Mouse (Mus musculus): Measurements from ENCODE around the gene Frat2. TPM values are rescaled to one million over a fixed set of nuclear protein-coding genes. Genes with fewer than 3 reads are reported as not detected.

Frat2 gene
- polyA plus RNA-seq, 1 experiment, result 10.0 TPM

- peaks cover 2% of the 10 kb centered on the region; the same call in 1 of the 2 replicates for H3K27me3 ChIP-seq (ENCODE audit: control insufficient read depth, insufficient read depth, low read length, poor library complexity, severe bottlenecking)
- H3K9me3 ChIP-seq (replicated peaks; ENCODE audit: control insufficient read depth, insufficient read depth, low read length, poor library complexity, severe bottlenecking), result no peaks in the 10 kb centered on the region
- no peak overlapping the region for H3K4me3 ChIP-seq (ENCODE audit: low read depth, low read length)
- no peaks in the 10 kb centered on the region for H3K4me1 ChIP-seq (ENCODE audit: control insufficient read depth, insufficient read depth, low read length)
- TF ChIP-seq EP300 (IDR thresholded peaks at IDR 0.05; ENCODE audit: insufficient read depth, low read depth, low read length), result no peak
- no peak for TF ChIP-seq CTCF (IDR thresholded peaks at IDR 0.05; ENCODE audit: low read depth, low read length)
- no peak for TF ChIP-seq POLR2A (IDR thresholded peaks at IDR 0.05; ENCODE audit: insufficient read depth, low read length)
- no peak overlapping the region for H3K27ac ChIP-seq (ENCODE audit: insufficient read depth, low read length)
- H3K36me3 ChIP-seq (ENCODE audit: control insufficient read depth, insufficient read depth, low read length, poor library complexity, severe bottlenecking), result no peaks in the 10 kb centered on the region
- no peak overlapping the region for H3K9ac ChIP-seq (ENCODE audit: low read depth, poor library complexity, severe bottlenecking)
Measured at GRCm38 (mm10) chr19:41842196-41842595, 5.7 kb downstream of the Frat2 start.

GRCm38 (mm10) chr19:41841105-41841750, 6.7 kb downstream of the Frat2 start:
- H3K27ac ChIP-seq (ENCODE audit: insufficient read depth, low read length), result no peak overlapping the region
- no peak for TF ChIP-seq EP300 (IDR thresholded peaks at IDR 0.05; ENCODE audit: insufficient read depth, low read depth, low read length)

GRCm38 (mm10) chr19:41839685-41840084, 8.2 kb downstream of the Frat2 start:
- Histone ChIP-seq H3K4me1 (ENCODE audit: control insufficient read depth, insufficient read depth, low read length) (no peaks in the 10 kb centered on the region), H3K36me3 (ENCODE audit: control insufficient read depth, insufficient read depth, low read length, poor library complexity, severe bottlenecking) (no peaks in the 10 kb centered on the region), H3K9ac (ENCODE audit: low read depth, poor library complexity, severe bottlenecking) (no peak overlapping the region), H3K27ac (ENCODE audit: insufficient read depth, low read length) (no peak overlapping the region), H3K4me3 (ENCODE audit: low read depth, low read length) (no peak overlapping the region), H3K27me3 (ENCODE audit: control insufficient read depth, insufficient read depth, low read length, poor library complexity, severe bottlenecking) (no peaks in the 10 kb centered on the region), H3K9me3 (replicated peaks; ENCODE audit: control insufficient read depth, insufficient read depth, low read length, poor library complexity, severe bottlenecking) (no peaks in the 10 kb centered on the region)
- TF ChIP-seq CTCF (IDR thresholded peaks at IDR 0.05; ENCODE audit: low read depth, low read length) (no peak), POLR2A (IDR thresholded peaks at IDR 0.05; ENCODE audit: insufficient read depth, low read length) (no peak), EP300 (IDR thresholded peaks at IDR 0.05; ENCODE audit: insufficient read depth, low read depth, low read length) (no peak)

More at GRCm38 (mm10) chr19:41841105-41841750, 6.7 kb downstream of the Frat2 start:
- H3K4me1 ChIP-seq (ENCODE audit: control insufficient read depth, insufficient read depth, low read length), result no peaks in the 10 kb centered on the region
- H3K4me3 ChIP-seq (ENCODE audit: low read depth, low read length), result no peak overlapping the region
- H3K27me3 ChIP-seq (ENCODE audit: control insufficient read depth, insufficient read depth, low read length, poor library complexity, severe bottlenecking), result peaks cover 2% of the 10 kb centered on the region; the same call in 1 of the 2 replicates
- H3K9ac ChIP-seq (ENCODE audit: low read depth, poor library complexity, severe bottlenecking), result no peak overlapping the region
- H3K9me3 ChIP-seq (replicated peaks; ENCODE audit: control insufficient read depth, insufficient read depth, low read length, poor library complexity, severe bottlenecking), result no peaks in the 10 kb centered on the region
- no peaks in the 10 kb centered on the region for H3K36me3 ChIP-seq (ENCODE audit: control insufficient read depth, insufficient read depth, low read length, poor library complexity, severe bottlenecking)

GRCm38 (mm10) chr19:41838808-41839207, 9.1 kb downstream of the Frat2 start:
- TF ChIP-seq CTCF (IDR thresholded peaks at IDR 0.05; ENCODE audit: low read depth, low read length), result no peak
- TF ChIP-seq EP300 (IDR thresholded peaks at IDR 0.05; ENCODE audit: insufficient read depth, low read depth, low read length), result no peak
- no peak for TF ChIP-seq POLR2A (IDR thresholded peaks at IDR 0.05; ENCODE audit: insufficient read depth, low read length)
- Histone ChIP-seq H3K4me3 (ENCODE audit: low read depth, low read length) (no peak overlapping the region), H3K9ac (ENCODE audit: low read depth, poor library complexity, severe bottlenecking) (no peak overlapping the region), H3K36me3 (ENCODE audit: control insufficient read depth, insufficient read depth, low read length, poor library complexity, severe bottlenecking) (no peaks in the 10 kb centered on the region), H3K27ac (ENCODE audit: insufficient read depth, low read length) (no peak overlapping the region), H3K9me3 (replicated peaks; ENCODE audit: control insufficient read depth, insufficient read depth, low read length, poor library complexity, severe bottlenecking) (no peaks in the 10 kb centered on the region), H3K27me3 (ENCODE audit: control insufficient read depth, insufficient read depth, low read length, poor library complexity, severe bottlenecking) (no peaks in the 10 kb centered on the region), H3K4me1 (ENCODE audit: control insufficient read depth, insufficient read depth, low read length) (no peaks in the 10 kb centered on the region)

- Histone ChIP-seq H3K9me3 (replicated peaks; ENCODE audit: control insufficient read depth, insufficient read depth, low read length, poor library complexity, severe bottlenecking) (no peaks in the 10 kb centered on the region), H3K27me3 (ENCODE audit: control insufficient read depth, insufficient read depth, low read length, poor library complexity, severe bottlenecking) (no peaks in the 10 kb centered on the region), H3K27ac (ENCODE audit: insufficient read depth, low read length) (no peak overlapping the region), H3K36me3 (ENCODE audit: control insufficient read depth, insufficient read depth, low read length, poor library complexity, severe bottlenecking) (no peaks in the 10 kb centered on the region), H3K9ac (ENCODE audit: low read depth, poor library complexity, severe bottlenecking) (no peak overlapping the region), H3K4me1 (ENCODE audit: control insufficient read depth, insufficient read depth, low read length) (no peaks in the 10 kb centered on the region), H3K4me3 (ENCODE audit: low read depth, low read length) (no peak overlapping the region)
- no peak for TF ChIP-seq CTCF (IDR thresholded peaks at IDR 0.05; ENCODE audit: low read depth, low read length)
- no peak for TF ChIP-seq POLR2A (IDR thresholded peaks at IDR 0.05; ENCODE audit: insufficient read depth, low read length)
Measured at GRCm38 (mm10) chr19:41837917-41838261, 10.0 kb downstream of the Frat2 start.

- H3K9ac ChIP-seq (ENCODE audit: low read depth, poor library complexity, severe bottlenecking), result no peak overlapping the region
- H3K27ac ChIP-seq (ENCODE audit: insufficient read depth, low read length), result no peak overlapping the region
- no peak overlapping the region for H3K4me3 ChIP-seq (ENCODE audit: low read depth, low read length)
- no peaks in the 10 kb centered on the region for H3K36me3 ChIP-seq (ENCODE audit: control insufficient read depth, insufficient read depth, low read length, poor library complexity, severe bottlenecking)
- no peaks in the 10 kb centered on the region for H3K4me1 ChIP-seq (ENCODE audit: control insufficient read depth, insufficient read depth, low read length)
- TF ChIP-seq POLR2A (IDR thresholded peaks at IDR 0.05; ENCODE audit: insufficient read depth, low read length) (no peak), CTCF (IDR thresholded peaks at IDR 0.05; ENCODE audit: low read depth, low read length) (no peak), EP300 (IDR thresholded peaks at IDR 0.05; ENCODE audit: insufficient read depth, low read depth, low read length) (no peak)
- no peaks in the 10 kb centered on the region for H3K9me3 ChIP-seq (replicated peaks; ENCODE audit: control insufficient read depth, insufficient read depth, low read length, poor library complexity, severe bottlenecking)
- H3K27me3 ChIP-seq (ENCODE audit: control insufficient read depth, insufficient read depth, low read length, poor library complexity, severe bottlenecking), result no peaks in the 10 kb centered on the region
Measured at GRCm38 (mm10) chr19:41837194-41837916, 10.6 kb downstream of the Frat2 start.
